ENCODE assay signal across 24 mouse cellular contexts in genomic region chr14:10013817-10014266, GRCm38 (mm10).
DNase-seq lines count a peak whose midpoint lies in the region; ATAC-seq and TF ChIP-seq lines count a peak whose summit lies in the region.
"Had no signal": no experiment of that assay in that cellular context is flagged by ENCODE, and none has a peak within 500 bp of the region (broad histone marks: within the 10 kb centered on the region; RNA-seq: fewer than 3 reads in every experiment).

No protein-coding gene starts in this region.

- TF ChIP-seq CTCF in kidney, postnatal 0 days (IDR thresholded peaks at IDR 0.05; ENCODE audit: low read depth): no peak

- H3K9ac ChIP-seq in kidney, postnatal 0 days (ENCODE audit: low read depth, low read length): no peak overlapping the region
- no peak overlapping the region for H3K9ac ChIP-seq in lung, embryonic 16.5 days (ENCODE audit: low read length)
- H3K9ac ChIP-seq: embryonic facial prominence, embryonic 13.5 days; forebrain, embryonic 12.5 days; forebrain, embryonic 15.5 days; hindbrain, embryonic 12.5 days; hindbrain, embryonic 15.5 days had no signal

- ATAC-seq in kidney, postnatal 0 days (replicated peaks; ENCODE audit: low FRiP score, low read depth): no peak
- peak; percentile 82 for ATAC-seq in lung, embryonic 16.5 days (ENCODE audit: low read depth)
- ATAC-seq: CD4-positive, CD25-positive, alpha-beta regulatory T cell, adult 4 months; forebrain, embryonic 15.5 days had no signal

- WGBS in kidney, postnatal 0 days: 34% methylated on average over 1 of the region's 1 CpGs
- 30% methylated on average over 1 of the region's 1 CpGs for WGBS in lung, embryonic 16.5 days

- H3K36me3 ChIP-seq in kidney, postnatal 0 days (ENCODE audit: insufficient read depth, low read length): no peaks in the 10 kb centered on the region
- H3K36me3 ChIP-seq in lung, embryonic 16.5 days (ENCODE audit: control insufficient read depth, insufficient read depth, low read length): no peaks in the 10 kb centered on the region
- H3K36me3 ChIP-seq: embryonic facial prominence, embryonic 10.5 days; embryonic facial prominence, embryonic 13.5 days; forebrain, embryonic 12.5 days; forebrain, embryonic 15.5 days; heart, embryonic 10.5 days; hindbrain, embryonic 12.5 days; hindbrain, embryonic 15.5 days had no signal

- H3K4me2 ChIP-seq in kidney, postnatal 0 days (ENCODE audit: low read length): no peak overlapping the region
- no peak overlapping the region for H3K4me2 ChIP-seq in lung, embryonic 16.5 days (ENCODE audit: low read depth, low read length)
- H3K4me2 ChIP-seq: embryonic facial prominence, embryonic 13.5 days; forebrain, embryonic 12.5 days; forebrain, embryonic 15.5 days; hindbrain, embryonic 12.5 days; hindbrain, embryonic 15.5 days had no signal

- H3K4me1 ChIP-seq in kidney, postnatal 0 days (replicated peaks; ENCODE audit: insufficient read depth, low read length): no peaks in the 10 kb centered on the region
- H3K4me1 ChIP-seq in lung, embryonic 16.5 days (replicated peaks; ENCODE audit: control insufficient read depth, insufficient read depth, low read length): peaks cover 6% of the 10 kb centered on the region
- H3K4me1 ChIP-seq: embryonic facial prominence, embryonic 13.5 days; forebrain, embryonic 12.5 days; forebrain, embryonic 15.5 days; heart, embryonic 10.5 days; hindbrain, embryonic 12.5 days; hindbrain, embryonic 15.5 days had no signal

- peak; percentile 45 for DNase-seq in kidney, postnatal 0 days (ENCODE audit: low spot score)
- no peak for DNase-seq in kidney, postnatal 25 days
- no peak for DNase-seq in lung, postnatal 14 days
- DNase-seq in lung, postnatal 25 days (ENCODE audit: low spot score): peak; percentile 12
- no peak for DNase-seq in cerebellum, postnatal 36 days
- DNase-seq: adrenal gland, adult 2 months; adrenal gland, postnatal 14 days; cerebellum, adult 11 months; cerebellum, adult 2 months; cerebellum, adult 9-11 months; cerebellum, postnatal 25 days; embryo, embryonic 11 days; gastrocnemius, postnatal 25 days; heart, adult 2 months had no signal

- no peak overlapping the region for H3K4me3 ChIP-seq in kidney, postnatal 0 days (replicated peaks; ENCODE audit: low read depth, low read length)
- H3K4me3 ChIP-seq in lung, embryonic 16.5 days (ENCODE audit: low read length): no peak overlapping the region
- H3K4me3 ChIP-seq: embryonic facial prominence, embryonic 10.5 days; embryonic facial prominence, embryonic 13.5 days; erythroblast, embryonic 14.5 days; forebrain, embryonic 12.5 days; forebrain, embryonic 15.5 days; heart, adult 2 months; heart, embryonic 10.5 days; hindbrain, embryonic 12.5 days; hindbrain, embryonic 15.5 days had no signal

- no peaks in the 10 kb centered on the region for H3K27me3 ChIP-seq in kidney, postnatal 0 days (ENCODE audit: insufficient read depth, low read length)
- no peaks in the 10 kb centered on the region for H3K27me3 ChIP-seq in lung, embryonic 16.5 days (ENCODE audit: control insufficient read depth, insufficient read depth, low read depth, low read length)
- H3K27me3 ChIP-seq: embryonic facial prominence, embryonic 13.5 days; forebrain, embryonic 12.5 days; forebrain, embryonic 15.5 days; hindbrain, embryonic 12.5 days; hindbrain, embryonic 15.5 days had no signal

- no peak overlapping the region for H3K27ac ChIP-seq in kidney, postnatal 0 days
- no peak overlapping the region for H3K27ac ChIP-seq in lung, embryonic 16.5 days (ENCODE audit: low read length)
- H3K27ac ChIP-seq: embryonic facial prominence, embryonic 10.5 days; embryonic facial prominence, embryonic 13.5 days; forebrain, embryonic 12.5 days; forebrain, embryonic 15.5 days; heart, adult 2 months; heart, embryonic 10.5 days; hindbrain, embryonic 12.5 days; hindbrain, embryonic 15.5 days had no signal

- H3K9me3 ChIP-seq in kidney, postnatal 0 days (replicated peaks; ENCODE audit: low read length): no peaks in the 10 kb centered on the region
- no peaks in the 10 kb centered on the region for H3K9me3 ChIP-seq in lung, embryonic 16.5 days (ENCODE audit: control insufficient read depth, low read length)
- H3K9me3 ChIP-seq: embryonic facial prominence, embryonic 10.5 days; embryonic facial prominence, embryonic 13.5 days; forebrain, embryonic 12.5 days; forebrain, embryonic 15.5 days; heart, embryonic 10.5 days; hindbrain, embryonic 12.5 days; hindbrain, embryonic 15.5 days had no signal

Comparison
In these comparisons a context has a peak if more than half of its experiments do, and no peak if none do; other contexts are left out.
1. DNase-seq: peak in kidney, postnatal 0 days (single experiment) and lung, postnatal 25 days (single experiment); none in kidney, postnatal 25 days (0 of 2), lung, postnatal 14 days (single experiment) and cerebellum, postnatal 36 days (0 of 2).